Mouse (Mus musculus) ovary, postnatal 36 days (tissue): ENCODE measurements at regions not wholly inside any gene's neighbourhood (a gene's known extent, or its start where the extent isn't known, plus 50 kb on each side); places are given as distances from the start of the nearest gene placed in this dataset.

Experiments
- DNase-seq: peaks from one replicate; pipeline ENCODE4 v3.0.0; 2022; ENCODE audit warnings: low spot score, mixed read lengths

DNA sequence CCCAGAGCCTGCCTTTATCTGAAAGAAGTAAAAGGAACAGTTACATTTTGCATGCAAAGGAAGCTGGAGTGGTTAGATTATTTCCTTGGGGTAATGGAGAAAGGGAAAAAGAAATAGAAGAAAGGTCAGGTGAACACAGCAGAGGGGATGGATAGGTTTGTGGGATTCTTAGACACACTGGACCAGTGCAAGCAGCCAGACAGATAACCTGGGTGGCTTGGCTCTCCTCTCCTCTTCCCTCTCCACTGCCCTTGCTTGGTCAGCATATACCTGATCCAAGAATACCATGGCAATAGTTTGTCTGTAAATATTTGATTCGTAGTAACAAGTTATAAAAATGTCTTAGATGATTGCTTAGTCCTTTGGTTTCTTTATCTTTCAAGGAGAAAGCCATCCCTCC is 59.9 kb upstream of the Slc30a5 start:
- no peak for DNase-seq

DNA sequence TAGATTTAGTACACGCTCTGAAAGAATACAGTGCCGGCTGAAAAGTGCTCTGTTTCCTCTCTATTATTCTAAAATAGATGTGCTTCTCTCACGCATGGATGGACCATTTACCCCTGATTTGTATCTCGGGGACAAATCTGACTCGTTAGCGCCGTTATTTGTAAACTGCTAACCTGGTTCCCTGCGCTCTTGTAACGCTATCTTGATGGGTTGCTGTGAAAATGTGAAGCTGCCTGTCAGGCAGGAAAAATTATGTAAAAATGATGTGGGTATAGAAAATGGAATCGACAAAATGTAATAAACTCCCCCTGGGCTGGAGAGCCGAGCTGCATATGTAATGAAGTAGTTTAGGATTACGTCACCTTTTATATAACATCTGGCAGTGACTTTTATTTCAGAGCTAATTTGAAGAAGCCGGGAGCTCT is 59.4 kb upstream of the Slc30a5 start:
- DNase-seq, result no peak

DNA sequence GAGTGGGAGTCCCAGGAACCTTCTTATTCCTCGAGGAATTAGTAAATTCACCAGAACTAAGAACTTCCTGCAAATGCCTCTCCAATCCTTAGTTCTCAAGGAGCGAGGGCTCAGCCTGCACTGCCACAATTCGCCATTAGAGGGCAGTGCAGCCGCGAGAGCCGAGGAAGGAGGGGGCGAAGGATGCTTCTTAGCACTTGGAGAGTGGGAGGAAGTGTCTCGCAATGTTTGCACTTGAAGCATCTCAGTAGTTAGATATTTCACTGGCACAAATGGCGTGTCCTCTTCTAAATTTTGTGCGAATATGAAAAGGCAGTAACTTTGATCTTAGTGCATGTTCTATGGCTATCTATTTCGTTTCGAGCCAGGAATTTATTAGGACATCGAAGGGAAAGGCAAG is 59.0 kb upstream of the Slc30a5 start:
- peak; percentile 69 for DNase-seq

DNA sequence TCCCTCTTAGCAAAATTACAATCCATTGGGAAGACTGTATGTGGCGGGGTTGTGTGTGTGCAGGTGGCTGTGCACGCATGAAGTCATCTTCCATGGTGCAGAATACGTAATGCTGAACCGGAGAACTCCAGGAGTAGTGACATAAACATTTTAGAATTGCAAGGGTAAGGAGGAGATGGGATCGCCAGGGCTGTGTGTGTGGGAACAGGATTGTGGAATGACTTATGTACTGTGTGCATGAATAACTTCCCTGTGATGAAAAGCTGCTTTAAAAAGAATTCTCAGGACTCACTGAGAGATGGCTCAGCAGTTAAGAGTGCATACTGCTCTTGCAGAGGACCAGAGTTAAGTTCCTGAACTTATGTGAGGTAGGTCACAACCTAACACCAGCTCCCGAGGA is 57.2 kb upstream of the Slc30a5 start:
- no peak for DNase-seq

- DNase-seq, result no peak
Measured at GRCm38 (mm10) chr13:100888481-100888880, 55.3 kb upstream of the Slc30a5 start.

DNA sequence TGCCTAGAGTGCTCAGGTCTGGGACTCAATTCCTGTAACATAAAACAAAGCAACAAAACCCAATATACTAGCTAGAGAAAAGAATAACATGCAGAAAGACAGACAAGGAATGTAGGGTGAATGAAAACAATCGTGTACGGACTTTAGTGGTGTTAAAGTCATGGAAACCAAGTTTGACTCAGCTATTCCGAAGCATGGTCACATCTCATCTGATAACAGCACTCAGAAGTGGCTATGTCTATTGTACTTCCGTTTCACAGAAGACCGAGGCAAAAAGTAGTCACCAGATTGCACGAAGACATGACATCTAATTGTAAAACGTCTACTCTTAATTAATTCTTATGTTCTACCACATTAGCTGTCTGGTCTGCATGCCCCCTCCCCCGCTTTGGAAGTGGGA is 50.5 kb upstream of the Slc30a5 start:
- no peak for DNase-seq
